Mouse (Mus musculus): ENCODE measurements around the gene Atad3a. TPM values are rescaled to one million over a fixed set of nuclear protein-coding genes. Genes with fewer than 3 reads are reported as not detected.

The Atad3a gene
- polyA plus RNA-seq, 1 experiment, result 74.8 TPM

DNA sequence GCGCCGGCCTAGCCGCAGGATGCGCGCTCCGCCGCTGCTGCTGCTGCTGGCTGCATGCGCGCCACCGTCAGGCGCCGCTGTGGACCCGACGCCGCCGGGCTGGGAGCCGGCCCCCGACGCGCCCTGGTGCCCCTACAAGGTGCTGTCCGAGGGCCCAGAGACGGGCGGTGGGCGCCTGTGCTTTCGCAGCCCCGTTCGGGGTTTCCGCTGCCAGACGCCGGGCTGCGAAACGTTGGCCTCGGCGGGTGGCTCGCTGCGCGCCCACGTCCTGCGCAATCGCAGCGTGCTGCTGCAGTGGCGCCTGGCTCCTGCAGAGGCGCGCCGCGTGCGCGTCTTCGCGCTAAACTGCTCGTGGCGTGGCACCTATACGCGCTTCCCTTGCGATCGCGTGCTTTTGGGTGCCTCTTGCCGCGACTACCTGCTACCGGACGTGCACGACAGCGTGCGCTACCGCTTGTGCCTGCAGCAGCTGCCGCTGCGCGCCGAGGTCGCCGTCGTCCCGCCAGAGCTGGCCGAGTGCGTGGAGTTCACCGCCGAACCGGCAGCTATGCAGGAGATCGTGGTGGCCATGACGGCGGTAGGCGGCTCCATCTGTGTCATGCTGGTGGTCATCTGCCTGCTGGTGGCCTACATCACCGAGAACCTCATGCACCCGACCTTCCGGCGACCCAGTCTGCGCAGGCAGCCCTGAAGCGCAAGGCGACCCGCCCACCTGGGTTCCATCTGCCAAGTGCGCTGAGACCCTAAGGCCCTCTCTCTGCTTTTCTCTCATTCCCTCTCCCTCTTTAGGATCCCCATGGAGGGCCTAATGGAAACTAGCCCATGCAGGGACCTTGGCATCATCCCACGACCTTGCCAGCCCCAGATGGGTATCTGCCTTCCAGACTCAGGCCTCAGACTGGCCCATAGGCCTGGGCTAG is 66.2 kb downstream of the Atad3a start:
- peak; percentile 64 for DNase-seq (ENCODE audit: low spot score)

DNA sequence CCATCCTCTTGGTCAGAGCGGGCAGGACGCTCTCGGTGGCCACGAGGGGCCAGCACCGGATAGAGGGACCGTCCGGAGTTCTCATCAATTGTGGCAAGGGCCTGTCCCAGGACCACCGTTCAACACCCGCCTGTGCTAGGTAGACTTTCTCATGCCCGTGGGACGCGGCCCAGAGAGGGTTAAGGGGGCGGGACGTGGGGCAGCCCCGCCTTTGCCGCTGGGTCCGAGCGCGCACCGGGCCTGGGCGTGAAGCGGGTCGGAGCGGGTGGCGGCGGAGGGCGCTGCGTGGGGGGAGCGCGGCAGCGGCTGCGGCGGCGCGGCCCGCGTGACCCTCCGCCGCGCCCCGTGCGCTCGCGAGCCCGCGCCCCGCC is 66.8 kb downstream of the Atad3a start, which contains the start of gene Fndc10:
Gene Fndc10, plus strand, starts transcription at position 232 of the 371 bp plus-strand sequence.
- DNase-seq (ENCODE audit: low spot score), result peak; percentile 47

DNA sequence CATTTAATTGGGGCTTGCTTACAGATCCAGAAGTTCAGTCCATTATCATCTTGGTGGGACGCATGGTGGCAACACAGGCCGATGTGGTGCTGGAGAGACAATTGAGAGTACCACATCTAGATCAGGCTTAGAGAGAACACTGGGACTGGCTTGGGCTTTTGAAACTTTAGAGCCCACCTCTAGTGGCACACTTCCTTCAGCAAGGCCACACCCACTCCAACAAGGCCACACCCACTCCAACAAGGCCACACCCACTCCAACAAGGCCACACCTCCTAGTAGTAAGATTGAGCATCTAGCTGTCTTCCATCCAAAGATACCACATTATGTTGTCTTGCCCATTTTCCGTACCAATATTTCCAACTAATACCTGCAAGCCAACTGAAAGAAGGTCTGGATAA is 68.5 kb downstream of the Atad3a start:
- DNase-seq (ENCODE audit: low spot score), result no peak

Other genes with a start within 250 kb of the Atad3a start
- gene Nadk, start 198.7 kb downstream of the Atad3a start, polyA plus RNA-seq (2012; rRNA removed), result 110 and 118 TPM in 2 replicates
- gene Slc35e2, start 159.7 kb downstream of the Atad3a start, polyA plus RNA-seq (2012; rRNA removed), result 6.1 and 7.8 TPM in 2 replicates
- 35.6 and 61.6 TPM in 2 replicates for gene Cdk11b, start 136.2 kb downstream of the Atad3a start, polyA plus RNA-seq (2012; rRNA removed)
- not detected in 2 replicates for gene Gm10563, start 115.7 kb downstream of the Atad3a start, polyA plus RNA-seq (2012; rRNA removed)
- gene Mmp23, start 107.7 kb downstream of the Atad3a start, polyA plus RNA-seq (2012; rRNA removed), result 138 and 226 TPM in 2 replicates
- 51.2 and 56.1 TPM in 2 replicates for gene Mib2, start 91.9 kb downstream of the Atad3a start, polyA plus RNA-seq (2012; rRNA removed)
- 18.5 and 20.1 TPM in 2 replicates for gene Fndc10, start 66.8 kb downstream of the Atad3a start, polyA plus RNA-seq (2012; rRNA removed)
- 119 and 148 TPM in 2 replicates for gene Ssu72, start 56.3 kb downstream of the Atad3a start, polyA plus RNA-seq (2012; rRNA removed)
- 2.7 and 3.3 TPM in 2 replicates for gene Tmem240, start 26.3 kb downstream of the Atad3a start, polyA plus RNA-seq (2012; rRNA removed)
- 29.3 and 32.1 TPM in 2 replicates for gene Vwa1, start 13.6 kb upstream of the Atad3a start, polyA plus RNA-seq (2012; rRNA removed)
- gene Tmem88b, start 24.8 kb upstream of the Atad3a start, polyA plus RNA-seq (2012; rRNA removed), result 0.91 and 0.93 TPM in 2 replicates
- 0.81 and 0.93 TPM in 2 replicates for gene Ankrd65, start 29.3 kb upstream of the Atad3a start, polyA plus RNA-seq (2012; rRNA removed)
- 78.0 and 96.4 TPM in 2 replicates for gene Mrpl20, start 41.8 kb upstream of the Atad3a start, polyA plus RNA-seq (2012; rRNA removed)
- 161 and 233 TPM in 2 replicates for gene Ccnl2, start 51.4 kb upstream of the Atad3a start, polyA plus RNA-seq (2012; rRNA removed)
- 110 and 122 TPM in 2 replicates for gene Aurkaip1, start 70.2 kb upstream of the Atad3a start, polyA plus RNA-seq (2012; rRNA removed)
- 377 and 402 TPM in 2 replicates for gene Mxra8, start 78.6 kb upstream of the Atad3a start, polyA plus RNA-seq (2012; rRNA removed)
- gene Dvl1, start 86.3 kb upstream of the Atad3a start, polyA plus RNA-seq (2012; rRNA removed), result 58.9 and 76.5 TPM in 2 replicates
- gene Tas1r3, start 102.3 kb upstream of the Atad3a start, polyA plus RNA-seq (2012; rRNA removed), result 0.91 and 1.3 TPM in 2 replicates
- 17.1 and 18.5 TPM in 2 replicates for gene Cptp, start 108.3 kb upstream of the Atad3a start, polyA plus RNA-seq (2012; rRNA removed)
- gene Ints11, start 108.5 kb upstream of the Atad3a start, polyA plus RNA-seq (2012; rRNA removed), result 26.5 and 32.3 TPM in 2 replicates
- 43.7 and 55.5 TPM in 2 replicates for gene Pusl1, start 130.7 kb upstream of the Atad3a start, polyA plus RNA-seq (2012; rRNA removed)
- gene Acap3, start 130.7 kb upstream of the Atad3a start, polyA plus RNA-seq (2012; rRNA removed), result 23.7 and 29.2 TPM in 2 replicates
- 55.1 and 63.4 TPM in 2 replicates for gene Ube2j2, start 182.7 kb upstream of the Atad3a start, polyA plus RNA-seq (2012; rRNA removed)
- 27.5 and 29.9 TPM in 2 replicates for gene C1qtnf12, start 201.2 kb upstream of the Atad3a start, polyA plus RNA-seq (2012; rRNA removed)
- gene B3galt6, start 231.6 kb upstream of the Atad3a start, polyA plus RNA-seq (2012; rRNA removed), result 5.3 and 6.1 TPM in 2 replicates
- gene Sdf4, start 231.8 kb upstream of the Atad3a start, polyA plus RNA-seq (2012; rRNA removed), result 75.8 and 106 TPM in 2 replicates